Comparison of ENCODE assay signal across 8 mouse cellular contexts in the genomic region with DNA sequence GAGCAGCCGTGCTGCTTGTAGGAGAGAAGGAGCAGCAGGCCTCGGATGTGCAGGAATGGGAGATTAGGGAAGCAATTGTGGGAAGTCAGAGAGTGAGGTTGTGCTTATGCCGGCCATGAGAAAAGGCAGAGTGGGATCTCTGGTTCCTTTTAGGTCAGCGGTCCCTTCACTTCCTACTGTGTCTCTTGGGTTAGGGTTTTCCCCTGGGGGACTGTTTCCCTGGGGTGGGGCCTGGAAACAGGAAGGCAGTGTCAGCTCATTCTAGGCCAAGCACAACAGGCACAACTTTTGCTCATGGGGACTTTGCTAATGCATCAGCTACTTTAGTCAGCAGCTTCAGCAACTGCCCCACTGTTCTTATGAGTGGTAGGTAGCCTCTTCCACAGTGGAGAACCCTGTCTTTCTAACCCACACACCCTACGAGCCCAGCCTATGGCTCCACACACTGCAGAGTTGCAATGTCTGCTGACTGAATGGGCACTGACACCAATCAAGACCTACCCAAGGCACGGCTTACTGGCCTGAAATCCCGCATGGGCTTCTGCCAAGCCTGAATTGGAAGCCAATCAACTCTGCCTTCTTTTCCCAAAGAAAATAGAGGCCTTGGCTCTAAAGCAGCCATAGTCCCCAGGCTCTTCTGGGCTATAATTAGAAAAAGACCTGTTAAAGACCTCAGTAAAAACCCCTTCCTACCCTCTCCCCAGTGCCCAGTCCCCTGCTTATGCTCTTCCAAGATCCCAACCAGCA.
DNase-seq lines count a peak whose midpoint lies in the region; ATAC-seq and TF ChIP-seq lines count a peak whose summit lies in the region.

No protein-coding gene starts in this region.

- H3K4me2 ChIP-seq in hindbrain, postnatal 0 days (ENCODE audit: low read depth, low read length), result no peak overlapping the region
- H3K4me2 ChIP-seq in hindbrain, embryonic 12.5 days (replicated peaks), result no peak overlapping the region

- no peaks in the 10 kb centered on the region for H3K27me3 ChIP-seq in hindbrain, postnatal 0 days (ENCODE audit: insufficient read depth, low read length)
- no peaks in the 10 kb centered on the region for H3K27me3 ChIP-seq in hindbrain, embryonic 12.5 days
- H3K27me3 ChIP-seq in embryonic facial prominence, embryonic 10.5 days (replicated peaks; ENCODE audit: low read depth, poor library complexity, severe bottlenecking), result no peaks in the 10 kb centered on the region

- no peak overlapping the region for H3K27ac ChIP-seq in hindbrain, postnatal 0 days
- no peak overlapping the region for H3K27ac ChIP-seq in hindbrain, embryonic 12.5 days
- H3K27ac ChIP-seq in embryonic facial prominence, embryonic 10.5 days (replicated peaks), result peak overlapping the region; percentile 48; the same call in 1 of the 2 replicates

- H3K9me3 ChIP-seq in hindbrain, postnatal 0 days (ENCODE audit: low read length), result no peaks in the 10 kb centered on the region
- no peaks in the 10 kb centered on the region for H3K9me3 ChIP-seq in hindbrain, embryonic 12.5 days (replicated peaks)
- H3K9me3 ChIP-seq in embryonic facial prominence, embryonic 10.5 days, result no peaks in the 10 kb centered on the region

- 67% methylated on average over 7 of the region's 7 CpGs for WGBS in hindbrain, postnatal 0 days
- WGBS in hindbrain, embryonic 12.5 days, result 71% methylated on average over 7 of the region's 7 CpGs
- 76% methylated on average over 7 of the region's 7 CpGs for WGBS in embryonic facial prominence, embryonic 10.5 days

- no peaks in the 10 kb centered on the region for H3K36me3 ChIP-seq in hindbrain, postnatal 0 days (ENCODE audit: insufficient read depth, low read length)
- H3K36me3 ChIP-seq in hindbrain, embryonic 12.5 days, result no peaks in the 10 kb centered on the region
- H3K36me3 ChIP-seq in embryonic facial prominence, embryonic 10.5 days (replicated peaks), result peaks cover 71% of the 10 kb centered on the region

- peak; percentile 62; the same call in 1 of the 2 replicates for ATAC-seq in hindbrain, postnatal 0 days
- ATAC-seq in hindbrain, embryonic 12.5 days (ENCODE audit: low FRiP score), result no peak
- no peak for ATAC-seq in erythroid progenitor cell, adult 5-6 weeks (replicated peaks; ENCODE audit: low FRiP score, poor library complexity, severe bottlenecking)

- intact Hi-C loops in heart, postnatal 36 days (cut with DNase I), result loop anchor here (2.0 kb wide), 3 partner anchors 27 to 57 kb away; no protein-coding TSS in a partner anchor

- H3K4me1 ChIP-seq in hindbrain, postnatal 0 days (ENCODE audit: insufficient read depth, low read length), result 0 out of 2 replicates have a peak, but pooled peaks cover 3% of the 10 kb centered on the region
- 0 out of 2 replicates have a peak, but pooled peaks cover 2% of the 10 kb centered on the region for H3K4me1 ChIP-seq in hindbrain, embryonic 12.5 days
- H3K4me1 ChIP-seq in embryonic facial prominence, embryonic 10.5 days, result peaks cover 25% of the 10 kb centered on the region

- DNase-seq in hindbrain, postnatal 0 days (ENCODE audit: low spot score), result peak; percentile 74
- DNase-seq in adrenal gland, postnatal 14 days, result peak; percentile 55
- no peak for DNase-seq in embryonic facial prominence, embryonic 10.5 days (ENCODE audit: low spot score)
- DNase-seq in heart, postnatal 36 days, result peak; percentile 71 to 73
- peak; percentile 65 to 75 for DNase-seq in right cerebral cortex, postnatal 10 days (ENCODE audit: low spot score in 2 of 2)
- DNase-seq in thymus, postnatal 4 days, result no peak

- no peak overlapping the region for H3K4me3 ChIP-seq in hindbrain, postnatal 0 days (ENCODE audit: low read length)
- H3K4me3 ChIP-seq in hindbrain, embryonic 12.5 days, result no peak overlapping the region
- no peak overlapping the region for H3K4me3 ChIP-seq in embryonic facial prominence, embryonic 10.5 days

- no peak for TF ChIP-seq CTCF in hindbrain, postnatal 0 days (IDR thresholded peaks at IDR 0.05; ENCODE audit: low read depth)

- no peak overlapping the region for H3K9ac ChIP-seq in hindbrain, postnatal 0 days (replicated peaks; ENCODE audit: low read length)
- H3K9ac ChIP-seq in hindbrain, embryonic 12.5 days, result no peak overlapping the region

Comparison
In these comparisons a context has a peak if more than half of its experiments do, and no peak if none do; other contexts are left out.
1. DNase-seq: peak in hindbrain, postnatal 0 days (single experiment), adrenal gland, postnatal 14 days (single experiment), heart, postnatal 36 days (2 of 2) and right cerebral cortex, postnatal 10 days (2 of 2); none in embryonic facial prominence, embryonic 10.5 days (single experiment) and thymus, postnatal 4 days (single experiment).